Mouse (Mus musculus) G1E (cell line): Measurements from ENCODE around the gene Cnn2.

ENCODE experiments used
- CTCF ChIP-seq: IDR thresholded peaks from 2 replicates; pipeline ENCODE4 v1.5.1; 2012; ENCODE audit warnings: low read depth, low read length, inconsistent platforms, mixed read lengths
- GATA1 ChIP-seq: IDR thresholded peaks from 2 replicates; pipeline ENCODE4 v1.6.1; 2012; ENCODE audit warnings: borderline replicate concordance, low read length, inconsistent platforms, mixed read lengths
- GATA2 ChIP-seq: IDR thresholded peaks from 2 replicates; pipeline ENCODE4 v1.6.1; 2012; ENCODE audit warnings: low read depth, low read length, inconsistent platforms, borderline replicate concordance
- TAL1 ChIP-seq: conservative IDR thresholded peaks from 2 replicates; pipeline ENCODE4 v1.6.1; 2012; ENCODE audit warnings: low read depth, low read length, inconsistent platforms, mixed read lengths

DNA sequence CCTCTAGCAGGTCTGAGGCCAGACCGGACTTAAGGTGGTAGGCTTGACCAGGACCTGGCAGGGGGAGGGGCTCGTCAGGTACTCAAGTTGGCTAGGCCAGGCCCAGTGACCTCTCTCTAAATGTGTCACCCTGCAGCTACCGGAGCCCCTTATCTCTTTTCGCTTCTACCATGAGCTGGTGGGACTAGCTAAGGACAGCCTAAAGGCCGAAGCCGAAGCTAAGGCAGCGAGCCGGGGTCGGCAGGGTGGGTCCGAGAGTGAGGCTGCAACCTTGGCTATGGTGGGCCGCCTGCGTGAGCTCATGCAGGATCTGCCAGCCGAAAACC, 40.1 kb downstream of the Cnn2 start:
- TF ChIP-seq CTCF (no peak), TAL1 (no peak), GATA1 (no peak), GATA2 (no peak)
